Mouse (Mus musculus) bone marrow macrophage, adult 2 months (primary cell): ENCODE measurements at regions not wholly inside any gene's neighbourhood (a gene's known extent, or its start where the extent isn't known, plus 50 kb on each side); places are given as distances from the start of the nearest gene placed in this dataset.

Experiments used
- CTCF ChIP-seq: IDR thresholded peaks from 2 replicates; pipeline ENCODE4 v1.5.1; 2012; ENCODE audit warnings: low read depth, mild to moderate bottlenecking, low read length, moderate library complexity
- POLR2A ChIP-seq: IDR thresholded peaks from 2 replicates; pipeline ENCODE4 v1.6.1; 2012; ENCODE audit warnings: mild to moderate bottlenecking, low read depth, low read length, borderline replicate concordance

GRCm38 (mm10) chr11:56224999-56225398 lies 184.2 kb upstream of the Nmur2 start:
- TF ChIP-seq CTCF (no peak), POLR2A (no peak)
